Mouse (Mus musculus): ENCODE measurements around the gene Olfr412. TPM values are rescaled to one million over a fixed set of nuclear protein-coding genes. Genes with fewer than 3 reads are reported as not detected.

Gene Olfr412
- polyA plus RNA-seq, 2 experiments: not detected

- no peak overlapping the region for H3K4me3 ChIP-seq (replicated peaks; ENCODE audit: low read length)
- no peak for ATAC-seq (ENCODE audit: low FRiP score, low read depth)
- no peak for DNase-seq (ENCODE audit: low spot score)
- peaks cover 18% of the 10 kb centered on the region for H3K4me1 ChIP-seq (ENCODE audit: control insufficient read depth, insufficient read depth, low read length)
- WGBS: 72% methylated on average over 7 of the region's 7 CpGs
- no peak overlapping the region for H3K27ac ChIP-seq (replicated peaks; ENCODE audit: low read depth, low read length)
- no peak overlapping the region for H3K9ac ChIP-seq (ENCODE audit: low read depth, low read length, severe bottlenecking)
- no peaks in the 10 kb centered on the region for H3K27me3 ChIP-seq (ENCODE audit: control insufficient read depth, insufficient read depth, low read length)
- no peak overlapping the region for H3K4me2 ChIP-seq (replicated peaks; ENCODE audit: low read depth, low read length, severe bottlenecking)
- TF ChIP-seq POLR2A (IDR thresholded peaks at IDR 0.05; ENCODE audit: borderline replicate concordance, extremely low read depth, insufficient read depth, insufficient read length): no peak
- no peaks in the 10 kb centered on the region for H3K9me3 ChIP-seq (ENCODE audit: control insufficient read depth, low read length)
- H3K36me3 ChIP-seq (ENCODE audit: control insufficient read depth, insufficient read depth, low read length): no peaks in the 10 kb centered on the region
Observed at GRCm38 (mm10) chr11:74405201-74405600, 43.3 kb downstream of the Olfr412 start.

GRCm38 (mm10) chr11:74408587-74409446 is 46.9 kb downstream of the Olfr412 start:
- Histone ChIP-seq H3K27ac (replicated peaks; ENCODE audit: low read depth, low read length) (peak overlapping the region; percentile 63), H3K4me1 (ENCODE audit: control insufficient read depth, insufficient read depth, low read length) (peaks cover 18% of the 10 kb centered on the region), H3K36me3 (ENCODE audit: control insufficient read depth, insufficient read depth, low read length) (no peaks in the 10 kb centered on the region), H3K4me3 (replicated peaks; ENCODE audit: low read length) (no peak overlapping the region), H3K4me2 (replicated peaks; ENCODE audit: low read depth, low read length, severe bottlenecking) (no peak overlapping the region), H3K27me3 (ENCODE audit: control insufficient read depth, insufficient read depth, low read length) (no peaks in the 10 kb centered on the region), H3K9me3 (ENCODE audit: control insufficient read depth, low read length) (no peaks in the 10 kb centered on the region), H3K9ac (ENCODE audit: low read depth, low read length, severe bottlenecking) (0 out of 2 replicates have a peak overlapping the region, but pooled peaks have one; percentile 7)
- 39% methylated on average over 4 of the region's 4 CpGs for WGBS
- no peak for TF ChIP-seq POLR2A (IDR thresholded peaks at IDR 0.05; ENCODE audit: borderline replicate concordance, extremely low read depth, insufficient read depth, insufficient read length)
- peak; percentile 71; the same call in 1 of the 2 replicates for ATAC-seq (ENCODE audit: low FRiP score, low read depth)
- DNase-seq (ENCODE audit: low spot score): peak; percentile 87

- 0 out of 2 replicates have a peak overlapping the region, but pooled peaks have one; percentile 7 for H3K9ac ChIP-seq (ENCODE audit: low read depth, low read length, severe bottlenecking)
- DNase-seq (ENCODE audit: low spot score): no peak
- H3K36me3 ChIP-seq (ENCODE audit: control insufficient read depth, insufficient read depth, low read length): no peaks in the 10 kb centered on the region
- peak overlapping the region; percentile 63 for H3K27ac ChIP-seq (replicated peaks; ENCODE audit: low read depth, low read length)
- 31% methylated on average over 5 of the region's 5 CpGs for WGBS
- 0 out of 2 replicates have a peak, but pooled peaks have one; percentile 31 for ATAC-seq (ENCODE audit: low FRiP score, low read depth)
- no peaks in the 10 kb centered on the region for H3K9me3 ChIP-seq (ENCODE audit: control insufficient read depth, low read length)
- H3K4me1 ChIP-seq (ENCODE audit: control insufficient read depth, insufficient read depth, low read length): peaks cover 18% of the 10 kb centered on the region
- H3K4me3 ChIP-seq (replicated peaks; ENCODE audit: low read length): no peak overlapping the region
- no peak overlapping the region for H3K4me2 ChIP-seq (replicated peaks; ENCODE audit: low read depth, low read length, severe bottlenecking)
- TF ChIP-seq POLR2A (IDR thresholded peaks at IDR 0.05; ENCODE audit: borderline replicate concordance, extremely low read depth, insufficient read depth, insufficient read length): no peak
- H3K27me3 ChIP-seq (ENCODE audit: control insufficient read depth, insufficient read depth, low read length): no peaks in the 10 kb centered on the region
Observed at GRCm38 (mm10) chr11:74409447-74409754, 47.5 kb downstream of the Olfr412 start.

- Histone ChIP-seq H3K9me3 (ENCODE audit: control insufficient read depth, low read length) (no peaks in the 10 kb centered on the region), H3K27ac (replicated peaks; ENCODE audit: low read depth, low read length) (peak overlapping the region; percentile 63), H3K36me3 (ENCODE audit: control insufficient read depth, insufficient read depth, low read length) (no peaks in the 10 kb centered on the region), H3K27me3 (ENCODE audit: control insufficient read depth, insufficient read depth, low read length) (no peaks in the 10 kb centered on the region), H3K4me3 (replicated peaks; ENCODE audit: low read length) (no peak overlapping the region), H3K4me2 (replicated peaks; ENCODE audit: low read depth, low read length, severe bottlenecking) (no peak overlapping the region), H3K4me1 (ENCODE audit: control insufficient read depth, insufficient read depth, low read length) (peaks cover 18% of the 10 kb centered on the region), H3K9ac (ENCODE audit: low read depth, low read length, severe bottlenecking) (0 out of 2 replicates have a peak overlapping the region, but pooled peaks have one; percentile 7)
- no peak for TF ChIP-seq POLR2A (IDR thresholded peaks at IDR 0.05; ENCODE audit: borderline replicate concordance, extremely low read depth, insufficient read depth, insufficient read length)
- DNase-seq (ENCODE audit: low spot score) (peak; percentile 55), ATAC-seq (ENCODE audit: low FRiP score, low read depth) (0 out of 2 replicates have a peak, but pooled peaks have one; percentile 35)
- WGBS: 65% methylated on average over 4 of the region's 4 CpGs
Observed at GRCm38 (mm10) chr11:74409757-74410174, 47.9 kb downstream of the Olfr412 start.

- no peak for ATAC-seq (ENCODE audit: low FRiP score, low read depth)
- DNase-seq (ENCODE audit: low spot score): no peak
- no peak for TF ChIP-seq POLR2A (IDR thresholded peaks at IDR 0.05; ENCODE audit: borderline replicate concordance, extremely low read depth, insufficient read depth, insufficient read length)
- Histone ChIP-seq H3K9ac (ENCODE audit: low read depth, low read length, severe bottlenecking) (no peak overlapping the region), H3K36me3 (ENCODE audit: control insufficient read depth, insufficient read depth, low read length) (no peaks in the 10 kb centered on the region), H3K4me3 (replicated peaks; ENCODE audit: low read length) (no peak overlapping the region), H3K4me1 (ENCODE audit: control insufficient read depth, insufficient read depth, low read length) (peaks cover 18% of the 10 kb centered on the region), H3K4me2 (replicated peaks; ENCODE audit: low read depth, low read length, severe bottlenecking) (no peak overlapping the region), H3K27me3 (ENCODE audit: control insufficient read depth, insufficient read depth, low read length) (no peaks in the 10 kb centered on the region), H3K9me3 (ENCODE audit: control insufficient read depth, low read length) (no peaks in the 10 kb centered on the region), H3K27ac (replicated peaks; ENCODE audit: low read depth, low read length) (no peak overlapping the region)
- WGBS: 70% methylated on average over 3 of the region's 3 CpGs
Observed at GRCm38 (mm10) chr11:74411943-74412342, 50.1 kb downstream of the Olfr412 start.

All from limb, embryonic 14.5 days (tissue).